Mouse (Mus musculus) adipocyte (in vitro differentiated cells): ENCODE measurements at regions not wholly inside any gene's neighbourhood (a gene's known extent, or its start where the extent isn't known, plus 50 kb on each side); places are given as distances from the start of the nearest gene placed in this dataset.

Experiments
- DNase-seq: peaks from one replicate; pipeline ENCODE4 v3.0.0-alpha.2; 2016; ENCODE audit warnings: low spot score

GRCm38 (mm10) chr3:83689068-83689976 lies 76.8 kb upstream of the Sfrp2 start:
- DNase-seq, result peak; percentile 32

DNA sequence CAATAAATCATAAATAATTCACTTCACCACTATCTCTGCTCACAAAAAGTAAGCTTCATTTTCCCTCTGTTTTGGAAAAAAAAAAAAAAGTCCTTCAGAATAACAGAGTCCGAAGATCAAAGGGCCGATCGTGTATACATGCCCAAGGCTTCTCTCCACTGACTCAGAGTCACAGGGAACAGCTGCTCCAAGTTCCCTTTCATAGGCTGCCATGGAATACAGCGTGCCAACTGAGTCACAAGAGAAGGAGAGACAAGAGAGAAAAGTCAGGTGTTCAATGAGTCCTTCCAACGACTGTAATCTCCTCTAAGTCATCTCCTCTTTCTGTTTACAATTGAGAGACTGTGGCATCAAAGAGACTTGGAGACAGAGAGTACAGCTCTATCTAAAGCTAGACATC lies 71.6 kb upstream of the Sfrp2 start:
- no peak for DNase-seq

- no peak for DNase-seq
These were observed 66.4 kb upstream of the Sfrp2 start for GRCm38 (mm10) chr3:83699751-83700150.

DNA sequence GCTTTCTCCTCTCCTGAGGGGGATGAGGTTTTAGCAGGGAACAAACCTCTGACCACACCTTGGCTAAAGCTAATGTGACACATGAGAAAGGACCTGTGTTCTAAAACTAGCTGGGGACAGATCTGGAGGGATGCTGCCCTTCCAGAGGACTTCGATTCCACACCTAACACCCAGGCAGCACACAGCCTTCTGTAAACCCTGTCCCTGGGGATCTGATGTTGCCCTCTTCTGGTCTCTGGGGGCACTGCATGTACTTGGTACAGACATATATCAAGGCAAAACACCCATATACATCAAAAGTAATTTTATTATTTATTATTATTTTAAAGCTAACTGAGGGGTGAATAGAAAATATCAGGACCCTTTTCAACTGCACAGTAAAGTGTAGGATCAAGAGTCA lies 65.0 kb upstream of the Sfrp2 start:
- no peak for DNase-seq

- DNase-seq, result no peak
These were observed 61.6 kb upstream of the Sfrp2 start for GRCm38 (mm10) chr3:83704559-83704958.

DNA sequence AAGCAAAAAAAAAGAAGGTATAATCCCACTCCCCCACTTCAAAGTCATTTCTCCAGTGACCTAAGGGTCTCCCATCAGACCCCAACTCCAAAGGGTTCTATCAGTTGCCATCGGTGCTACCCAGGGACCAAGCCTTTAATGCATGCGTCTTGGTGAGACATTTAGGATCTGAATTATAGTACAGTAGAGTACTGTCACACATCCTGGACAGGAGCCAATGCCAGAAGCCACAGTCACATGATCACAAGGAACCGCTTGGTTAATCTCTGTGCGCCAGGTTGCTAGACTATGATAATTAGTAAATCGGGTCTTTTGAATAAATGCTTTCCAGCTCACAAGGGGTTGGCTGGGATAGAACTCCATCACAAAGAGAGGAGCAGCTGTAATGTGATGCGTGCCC lies 60.9 kb upstream of the Sfrp2 start:
- no peak for DNase-seq

DNA sequence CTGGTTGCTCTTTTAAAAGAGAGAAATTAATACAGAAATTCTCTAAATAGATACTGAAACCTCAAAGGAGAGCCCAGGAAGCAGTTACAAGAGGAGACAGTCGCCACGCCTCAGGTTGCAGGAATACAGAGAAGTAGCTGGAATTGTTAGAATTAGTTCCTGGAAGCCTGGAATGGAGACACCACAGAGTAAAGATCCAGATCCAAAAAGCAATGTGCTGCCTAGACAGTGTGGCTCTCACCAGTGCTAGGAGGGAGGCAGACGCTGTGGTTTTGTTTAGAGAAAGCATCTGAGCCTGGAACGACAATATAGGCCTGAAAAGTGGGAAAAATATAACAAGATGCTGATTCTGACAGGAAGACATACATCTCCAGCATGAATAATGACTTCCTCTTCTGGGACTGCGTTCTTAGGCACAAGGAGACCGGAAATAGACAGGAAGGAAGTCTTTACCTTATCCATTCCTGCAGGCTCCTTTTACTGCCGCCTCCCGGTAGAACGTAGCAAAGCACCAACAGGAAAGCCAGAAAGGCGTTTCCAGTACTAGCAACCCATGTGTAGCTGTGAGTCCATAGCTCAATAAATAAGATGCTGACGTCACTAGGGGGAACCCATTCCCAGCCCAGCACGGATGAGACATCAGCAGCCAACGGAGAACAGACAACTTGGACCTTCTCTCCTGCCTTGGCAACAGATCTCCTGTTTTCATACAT lies 59.4 kb upstream of the Sfrp2 start:
- no peak for DNase-seq

- DNase-seq, result no peak
These were observed 58.8 kb upstream of the Sfrp2 start for GRCm38 (mm10) chr3:83707278-83707677.

DNA sequence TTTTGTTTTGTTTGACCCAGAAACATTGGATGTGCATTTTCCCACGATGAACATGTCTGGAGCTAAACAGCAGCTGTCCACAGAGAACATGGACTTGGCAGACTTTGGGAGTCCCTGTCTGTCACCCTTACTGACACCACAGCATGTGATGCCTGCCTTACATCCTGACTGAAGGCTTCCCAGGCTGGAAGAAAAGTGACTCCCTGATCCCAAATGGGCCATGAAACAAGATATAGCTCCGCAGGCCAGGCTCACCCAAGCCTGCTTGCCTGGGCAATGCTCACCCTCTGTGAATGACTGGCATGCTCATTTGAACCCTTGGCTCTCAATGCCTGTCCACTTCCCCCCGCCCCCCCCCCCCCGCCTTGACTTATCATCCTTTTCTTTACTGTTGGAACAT lies 57.1 kb upstream of the Sfrp2 start:
- peak; percentile 11 for DNase-seq

GRCm38 (mm10) chr3:83709531-83709930 lies 56.6 kb upstream of the Sfrp2 start:
- DNase-seq, result no peak

DNA sequence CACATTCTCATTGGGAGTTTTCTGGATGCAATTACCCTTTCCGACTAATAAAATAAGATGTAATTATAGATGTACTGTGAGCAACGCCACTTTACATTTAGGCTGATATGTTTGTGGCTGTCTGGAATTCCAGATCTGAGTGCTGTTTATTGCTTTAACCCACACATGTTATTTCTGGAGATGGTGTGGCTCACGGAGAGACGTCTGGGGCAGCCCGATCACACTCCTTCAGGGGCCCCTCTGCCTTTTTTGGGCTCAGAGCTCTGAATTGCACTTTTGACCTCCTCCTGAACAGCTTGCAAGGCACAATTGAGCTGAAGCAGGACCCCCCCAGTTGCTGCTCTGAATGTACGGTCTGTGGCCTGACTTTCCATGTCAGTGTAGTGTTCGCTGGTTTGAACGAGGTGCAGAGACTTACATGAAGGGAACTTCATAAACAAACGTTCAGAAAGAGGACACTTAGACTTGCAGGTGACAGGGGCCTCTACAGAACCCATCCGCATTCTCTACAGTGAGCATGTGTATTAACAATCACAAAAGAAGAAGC lies 55.1 kb upstream of the Sfrp2 start:
- DNase-seq, result no peak

DNA sequence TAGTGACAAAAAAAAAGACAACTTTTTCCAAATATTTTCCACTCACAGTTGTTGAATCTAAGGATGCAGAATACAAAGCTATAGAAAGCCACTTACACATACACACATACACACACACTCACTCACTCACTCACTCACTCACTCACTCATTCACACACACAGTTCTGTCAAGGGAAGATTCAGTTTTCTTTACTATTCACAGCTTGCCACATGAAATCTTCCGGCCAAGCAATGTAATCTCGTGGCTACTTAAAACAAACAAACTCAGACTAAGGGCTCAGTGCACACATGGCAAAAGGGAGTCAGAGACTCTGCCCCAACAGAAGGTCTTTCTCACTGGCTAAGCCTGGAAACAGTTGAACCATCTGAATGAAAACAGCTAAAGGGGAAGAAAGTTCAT lies 53.8 kb upstream of the Sfrp2 start:
- no peak for DNase-seq

DNA sequence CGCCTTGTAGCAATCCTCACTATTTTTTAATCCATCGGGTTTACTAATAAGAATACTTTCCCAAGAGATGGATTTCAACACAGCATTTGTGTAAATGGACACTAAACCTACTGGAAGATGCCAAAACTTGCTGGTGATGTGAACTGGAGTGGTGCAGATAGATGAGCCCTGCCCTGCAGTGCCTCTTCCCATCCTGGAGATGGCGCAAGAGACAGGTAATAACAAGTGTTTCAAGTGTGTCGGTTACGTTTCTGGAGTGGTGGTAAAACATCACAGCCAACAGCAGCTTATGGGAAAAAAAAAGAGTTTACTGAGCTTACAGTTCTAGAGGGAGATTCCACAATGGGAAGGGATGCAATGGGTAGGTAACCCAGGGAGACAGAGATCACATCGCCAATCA lies 51.5 kb upstream of the Sfrp2 start:
- no peak for DNase-seq
